Mouse (Mus musculus) hindbrain, embryonic 16.5 days (tissue): ENCODE results near the gene Asb15. TPM values are rescaled to one million over a fixed set of nuclear protein-coding genes. Genes with fewer than 3 reads are reported as not detected.

Experiments used
- ATAC-seq: fragments of 200-750 bp; cut with Nextera tagmentation; 2 replicates; pipeline ENCODE4 v1.8.0; 2017; ENCODE audit warnings: moderate TSS enrichment, moderate library complexity
- H3K27ac ChIP-seq: fragments of 300-500 bp; sonication (generic); 2 replicates; pipeline ENCODE4 v1.5.1; 2014; ENCODE audit warnings: low read depth, mild to moderate bottlenecking, control low read depth, low read length, moderate library complexity
- H3K27me3 ChIP-seq: fragments of 300-500 bp; sonication (generic); replicated peaks from 2 replicates; pipeline ENCODE4 v1.6.1; 2014; ENCODE audit warnings: low read length; ENCODE audit not compliant: control insufficient read depth, insufficient read depth
- H3K36me3 ChIP-seq: fragments of 300-500 bp; sonication (generic); 2 replicates; pipeline ENCODE4 v1.6.1; 2014; ENCODE audit warnings: mild to moderate bottlenecking, low read length, moderate library complexity, mixed read lengths; ENCODE audit not compliant: control insufficient read depth, insufficient read depth
- H3K4me1 ChIP-seq: fragments of 300-500 bp; sonication (generic); 2 replicates; pipeline ENCODE4 v1.6.1; 2014; ENCODE audit warnings: low read depth, low read length; ENCODE audit not compliant: control insufficient read depth, insufficient read depth
- H3K4me2 ChIP-seq: fragments of 300-500 bp; sonication (generic); 2 replicates; pipeline ENCODE4 v1.6.1; 2014; ENCODE audit warnings: mild to moderate bottlenecking, low read length, control low read depth, moderate library complexity
- H3K4me3 ChIP-seq: fragments of 300-500 bp; sonication (generic); 2 replicates; pipeline ENCODE4 v1.5.1; 2014; ENCODE audit warnings: mild to moderate bottlenecking, low read length, control low read depth, moderate library complexity
- H3K9ac ChIP-seq: fragments of 300-500 bp; sonication (generic); 2 replicates; pipeline ENCODE4 v1.6.1; 2014; ENCODE audit warnings: low read depth, mild to moderate bottlenecking, control low read depth, low read length, moderate library complexity
- H3K9me3 ChIP-seq: fragments of 300-500 bp; sonication (generic); 2 replicates; pipeline ENCODE4 v1.6.1; 2014; ENCODE audit warnings: mild to moderate bottlenecking, low read length, moderate library complexity; ENCODE audit not compliant: control insufficient read depth
- WGBS: fragments of 180-500 bp; shearing (Covaris S2); extraction: QIAGEN DNeasy Blood & Tissue Kit; methylation state at CpG from one replicate; pipeline ENCODE4 v1.1.7; 2014; 5-methylcytosine and 5-hydroxymethylcytosine counted together
- polyA plus RNA-seq: library from polyadenylated mRNA; unstranded; fragments of >200 nt; fragmentation: Nextera tagmentation; extraction: Ambion mirVana; gene quantifications from 2 replicates; pipeline ENCODE4 v1.2.1, GENCODE M21; 2015

The Asb15 gene
- polyA plus RNA-seq, 1 experiment from 2014 or later = 0.05 TPM

GRCm38 (mm10) chr6:24554427-24555086 lies 26.6 kb downstream of the Asb15 start:
- Histone ChIP-seq H3K27me3 (no peaks in the 10 kb centered on the region), H3K4me3 (no peak overlapping the region), H3K9me3 (no peaks in the 10 kb centered on the region), H3K4me2 (no peak overlapping the region), H3K27ac (no peak overlapping the region), H3K4me1 (no peaks in the 10 kb centered on the region), H3K9ac (no peak overlapping the region), H3K36me3 (no peaks in the 10 kb centered on the region)
- WGBS = 77% methylated on average over 11 of the region's 11 CpGs
- ATAC-seq = no peak

GRCm38 (mm10) chr6:24555488-24555887 lies 27.5 kb downstream of the Asb15 start:
- no peaks in the 10 kb centered on the region for H3K4me1 ChIP-seq
- WGBS = 85% methylated on average over 2 of the region's 2 CpGs
- H3K9me3 ChIP-seq = no peaks in the 10 kb centered on the region
- H3K4me3 ChIP-seq = no peak overlapping the region
- no peak overlapping the region for H3K27ac ChIP-seq
- no peak overlapping the region for H3K9ac ChIP-seq
- H3K27me3 ChIP-seq = no peaks in the 10 kb centered on the region
- no peaks in the 10 kb centered on the region for H3K36me3 ChIP-seq
- H3K4me2 ChIP-seq = no peak overlapping the region
- ATAC-seq = no peak

GRCm38 (mm10) chr6:24564081-24564480 lies 36.1 kb downstream of the Asb15 start:
- H3K27ac ChIP-seq = no peak overlapping the region
- no peak overlapping the region for H3K4me2 ChIP-seq
- ATAC-seq = no peak
- H3K27me3 ChIP-seq = no peaks in the 10 kb centered on the region
- WGBS = 80% methylated on average over 9 of the region's 9 CpGs
- H3K4me3 ChIP-seq = no peak overlapping the region
- no peaks in the 10 kb centered on the region for H3K36me3 ChIP-seq
- no peak overlapping the region for H3K9ac ChIP-seq
- no peaks in the 10 kb centered on the region for H3K4me1 ChIP-seq
- H3K9me3 ChIP-seq = no peaks in the 10 kb centered on the region

GRCm38 (mm10) chr6:24564886-24565285 lies 36.9 kb downstream of the Asb15 start:
- Histone ChIP-seq H3K27me3 (no peaks in the 10 kb centered on the region), H3K4me3 (no peak overlapping the region), H3K36me3 (no peaks in the 10 kb centered on the region), H3K9me3 (no peaks in the 10 kb centered on the region), H3K27ac (no peak overlapping the region), H3K4me2 (no peak overlapping the region), H3K9ac (no peak overlapping the region), H3K4me1 (no peaks in the 10 kb centered on the region)
- no peak for ATAC-seq
- 87% methylated on average over 1 of the region's 1 CpGs for WGBS

GRCm38 (mm10) chr6:24568963-24569362 lies 41.0 kb downstream of the Asb15 start:
- Histone ChIP-seq H3K36me3 (no peaks in the 10 kb centered on the region), H3K4me3 (no peak overlapping the region), H3K4me2 (no peak overlapping the region), H3K27ac (no peak overlapping the region), H3K4me1 (no peaks in the 10 kb centered on the region), H3K9ac (no peak overlapping the region), H3K27me3 (no peaks in the 10 kb centered on the region), H3K9me3 (no peaks in the 10 kb centered on the region)
- no peak for ATAC-seq
- WGBS = 87% methylated on average over 5 of the region's 5 CpGs

GRCm38 (mm10) chr6:24569711-24570110 lies 41.8 kb downstream of the Asb15 start:
- H3K4me3 ChIP-seq = no peak overlapping the region
- H3K4me2 ChIP-seq = no peak overlapping the region
- H3K27ac ChIP-seq = no peak overlapping the region
- ATAC-seq = no peak
- no peaks in the 10 kb centered on the region for H3K4me1 ChIP-seq
- H3K36me3 ChIP-seq = no peaks in the 10 kb centered on the region
- no peak overlapping the region for H3K9ac ChIP-seq
- no peaks in the 10 kb centered on the region for H3K27me3 ChIP-seq
- H3K9me3 ChIP-seq = no peaks in the 10 kb centered on the region
- WGBS = 88% methylated on average over 1 of the region's 1 CpGs

GRCm38 (mm10) chr6:24570278-24570677 lies 42.3 kb downstream of the Asb15 start:
- no peak for ATAC-seq
- Histone ChIP-seq H3K9ac (no peak overlapping the region), H3K27ac (no peak overlapping the region), H3K27me3 (no peaks in the 10 kb centered on the region), H3K4me3 (no peak overlapping the region), H3K4me2 (no peak overlapping the region), H3K4me1 (no peaks in the 10 kb centered on the region), H3K36me3 (no peaks in the 10 kb centered on the region), H3K9me3 (no peaks in the 10 kb centered on the region)
- WGBS = 70% methylated on average over 11 of the region's 11 CpGs

GRCm38 (mm10) chr6:24571126-24571525 lies 43.2 kb downstream of the Asb15 start:
- Histone ChIP-seq H3K9ac (no peak overlapping the region), H3K4me2 (no peak overlapping the region), H3K4me3 (no peak overlapping the region), H3K27ac (no peak overlapping the region), H3K36me3 (no peaks in the 10 kb centered on the region), H3K4me1 (no peaks in the 10 kb centered on the region), H3K27me3 (no peaks in the 10 kb centered on the region), H3K9me3 (no peaks in the 10 kb centered on the region)
- ATAC-seq = no peak
- 80% methylated on average over 6 of the region's 6 CpGs for WGBS

GRCm38 (mm10) chr6:24572431-24572830 lies 44.5 kb downstream of the Asb15 start:
- H3K9ac ChIP-seq = no peak overlapping the region
- 92% methylated on average over 14 of the region's 14 CpGs for WGBS
- no peak for ATAC-seq
- H3K4me1 ChIP-seq = no peaks in the 10 kb centered on the region
- H3K4me3 ChIP-seq = no peak overlapping the region
- no peaks in the 10 kb centered on the region for H3K36me3 ChIP-seq
- H3K4me2 ChIP-seq = no peak overlapping the region
- H3K9me3 ChIP-seq = no peaks in the 10 kb centered on the region
- no peaks in the 10 kb centered on the region for H3K27me3 ChIP-seq
- no peak overlapping the region for H3K27ac ChIP-seq

- ATAC-seq = no peak
- H3K27ac ChIP-seq = no peak overlapping the region
- H3K9me3 ChIP-seq = no peaks in the 10 kb centered on the region
These were observed 45.4 kb downstream of the Asb15 start for GRCm38 (mm10) chr6:24573319-24573718.

More at GRCm38 (mm10) chr6:24573319-24573718, 45.4 kb downstream of the Asb15 start:
- Histone ChIP-seq H3K4me2 (no peak overlapping the region), H3K9ac (no peak overlapping the region), H3K4me1 (no peaks in the 10 kb centered on the region), H3K4me3 (no peak overlapping the region), H3K27me3 (no peaks in the 10 kb centered on the region), H3K36me3 (no peaks in the 10 kb centered on the region)
